Mouse (Mus musculus) urinary bladder, postnatal 36 days (tissue): ENCODE data around the gene Cfap54.

Experiments used
- DNase-seq, 2 experiments: peaks; one replicate each; pipeline ENCODE4 v3.0.0; 2022; ENCODE audit warnings: low spot score in 2 of 2, mixed read lengths in 1 of 2

Cfap54 gene

DNA sequence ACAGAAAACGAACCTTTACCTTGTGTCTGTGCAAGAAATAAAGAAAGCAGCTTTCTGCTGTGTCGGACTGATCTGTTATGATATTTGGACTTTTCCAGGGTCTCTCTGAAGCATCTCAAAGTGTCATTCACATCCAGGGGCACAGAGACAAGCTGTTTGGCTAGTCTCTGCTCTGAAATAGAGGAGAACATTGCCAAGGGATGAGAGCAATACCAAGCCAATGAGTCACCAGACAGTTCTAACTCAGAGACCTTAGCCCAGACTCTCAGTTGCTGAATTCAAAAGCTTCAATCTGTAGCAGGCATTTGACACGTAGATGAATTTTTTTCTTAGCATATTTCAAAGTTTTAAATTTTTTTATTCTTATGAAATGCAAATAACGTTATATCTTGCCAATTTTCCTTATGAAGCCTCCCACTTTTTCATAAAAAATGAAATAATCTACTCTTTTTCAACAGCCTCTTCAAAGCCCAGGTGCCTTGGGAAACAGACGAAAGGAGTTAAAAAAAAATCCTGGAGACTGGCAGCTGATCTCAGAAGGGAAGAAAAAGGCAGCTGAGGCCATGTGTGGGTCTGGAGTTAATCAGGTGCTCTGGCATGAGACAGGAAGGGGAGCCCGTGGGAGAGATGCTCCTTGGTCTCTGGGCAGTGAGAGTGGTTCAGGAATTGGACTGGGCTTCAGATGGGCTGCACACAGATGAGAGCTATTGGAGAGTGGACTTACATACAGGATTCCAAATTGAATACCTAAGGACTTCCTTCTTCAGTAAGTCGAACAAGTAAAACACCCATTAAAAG, 138.4 kb downstream of the Cfap54 start:
- no peak for DNase-seq

DNA sequence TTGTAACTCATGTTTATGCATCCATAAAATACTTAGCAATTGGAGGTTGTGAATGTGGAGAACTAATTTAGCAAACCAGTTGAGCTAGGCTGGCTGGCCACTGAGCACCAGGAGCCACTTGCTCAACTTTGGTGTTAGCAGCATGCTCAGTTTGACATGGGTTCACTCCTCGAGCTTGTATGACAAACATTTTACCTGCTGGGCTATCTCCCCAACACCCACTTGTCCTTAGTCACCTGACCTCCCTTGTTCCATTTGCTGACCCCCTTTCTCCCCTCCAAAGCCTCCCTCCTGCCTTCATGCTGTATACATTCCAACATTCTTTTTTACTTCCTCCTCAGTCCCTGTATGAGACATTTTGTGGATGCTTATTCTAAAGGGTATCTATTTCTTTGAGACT, 139.8 kb downstream of the Cfap54 start:
- no peak for DNase-seq

DNA sequence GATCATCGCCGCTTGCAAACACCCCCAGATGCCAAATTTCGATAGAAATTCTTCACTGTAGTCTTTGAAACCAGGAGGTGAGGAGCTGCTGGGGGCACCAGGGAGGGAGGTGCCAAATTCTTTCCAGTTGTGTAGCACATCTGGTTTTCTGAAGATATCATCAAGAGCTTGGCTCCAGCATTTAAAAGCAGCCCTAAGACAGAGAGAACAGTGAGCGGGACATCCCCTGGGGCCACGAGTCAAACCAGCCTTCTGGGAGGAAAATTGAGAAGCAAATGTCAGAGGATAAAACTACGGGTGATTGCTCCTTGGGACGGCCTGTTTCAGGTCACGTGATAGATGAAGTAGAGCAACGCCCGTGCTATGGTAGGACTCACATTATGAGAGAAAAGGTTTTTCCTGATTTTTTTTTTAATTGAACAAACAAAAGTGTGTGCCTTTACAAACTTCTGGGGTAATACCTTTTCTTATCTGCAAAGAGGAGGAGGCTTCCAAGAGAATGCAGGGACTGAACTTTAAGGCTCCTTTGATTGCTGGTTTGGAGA, 143.6 kb downstream of the Cfap54 start:
- DNase-seq = no peak

DNA sequence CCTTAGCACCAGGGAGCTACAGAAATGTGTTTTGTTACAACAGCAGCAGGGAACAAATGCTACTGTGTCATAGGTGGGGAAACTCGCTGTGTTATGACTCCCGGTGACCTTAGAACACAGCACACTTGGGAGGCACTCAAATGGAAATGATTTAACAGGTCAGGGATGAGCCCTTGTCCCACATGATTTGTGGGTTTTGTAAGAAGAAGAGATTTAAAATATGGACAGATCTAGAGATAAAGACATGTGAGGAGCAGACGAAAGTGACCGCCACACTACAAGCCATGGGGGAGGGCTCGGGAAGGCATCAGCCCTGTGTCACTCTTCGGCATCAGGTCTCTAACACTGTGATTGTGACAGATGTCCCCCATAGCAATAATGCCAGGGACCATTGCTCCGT, 144.3 kb downstream of the Cfap54 start:
- no peak for DNase-seq

DNA sequence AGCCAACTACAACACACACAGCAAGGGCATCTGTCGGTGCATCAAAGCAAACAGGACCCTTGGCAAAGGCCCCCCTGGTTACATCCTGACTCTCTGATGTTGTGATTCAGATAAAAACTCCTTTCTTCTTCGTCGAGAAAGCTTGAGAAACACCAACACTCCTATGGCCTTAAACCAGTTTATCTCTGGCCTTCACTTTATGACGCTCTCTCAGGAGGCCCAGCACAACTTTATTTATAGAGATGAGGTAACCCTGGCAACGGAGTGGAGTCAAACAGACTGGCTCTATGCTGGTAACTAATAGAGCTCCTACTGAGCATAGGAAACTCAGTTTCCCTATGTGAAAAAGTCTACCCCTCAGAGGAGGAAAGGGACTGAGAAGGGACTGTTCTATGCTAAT, 146.9 kb downstream of the Cfap54 start:
- no peak for DNase-seq

DNA sequence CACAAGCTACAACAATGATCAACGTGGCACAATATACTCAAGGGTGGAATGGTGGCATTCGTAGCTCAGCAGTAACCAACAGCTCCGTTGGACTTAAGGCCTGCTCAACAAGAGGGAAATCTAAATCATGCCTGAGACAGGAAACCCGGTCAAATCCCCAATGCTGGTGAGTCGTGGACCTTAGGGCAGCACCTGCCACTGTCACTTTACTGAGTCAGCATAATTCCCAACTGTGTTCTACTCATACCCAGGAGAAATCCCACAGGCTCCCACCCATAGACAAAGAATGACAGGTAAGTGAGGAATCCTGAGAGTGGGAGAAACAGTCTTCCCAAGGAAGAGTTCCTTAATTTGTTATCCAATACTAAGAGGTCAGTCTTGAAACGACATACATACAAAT, 147.8 kb downstream of the Cfap54 start:
- DNase-seq = no peak

DNA sequence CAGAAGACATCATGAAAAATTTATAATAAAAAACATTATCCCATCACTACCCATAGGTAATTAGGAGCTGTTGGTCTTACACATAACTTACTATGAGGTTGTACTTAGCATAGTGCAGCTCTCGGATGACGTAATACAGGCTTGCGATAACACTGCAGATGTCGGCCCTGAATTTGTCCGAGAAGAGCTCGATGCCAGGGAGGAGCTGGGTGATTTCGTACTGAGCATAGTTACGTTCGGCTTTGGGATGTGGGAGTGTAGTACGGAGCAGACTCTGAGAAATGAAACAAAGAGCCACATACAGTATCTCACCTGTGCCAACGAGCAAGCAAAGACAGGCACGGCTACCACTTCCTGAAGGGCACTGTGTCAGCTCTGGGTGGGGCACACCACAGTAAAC, 149.0 kb downstream of the Cfap54 start:
- no peak for DNase-seq

DNA sequence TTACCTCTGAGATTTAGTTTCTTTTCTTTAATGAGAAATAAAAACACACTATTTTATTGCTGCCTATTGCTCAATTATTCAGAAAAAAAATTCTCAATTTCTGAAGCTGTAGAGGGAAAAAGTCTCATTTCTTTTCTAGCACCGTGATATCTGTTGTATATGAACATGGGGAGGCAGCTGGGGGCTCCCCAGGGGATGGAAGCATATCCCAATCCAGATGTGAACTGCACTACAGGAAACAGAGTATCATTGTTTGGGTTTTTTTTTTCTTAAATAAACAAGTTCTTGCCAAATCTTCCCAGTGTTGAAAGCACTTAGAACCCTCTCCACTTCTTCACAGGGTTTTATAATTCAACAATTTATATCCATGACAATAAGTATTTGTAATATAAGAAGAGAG, 151.4 kb downstream of the Cfap54 start:
- DNase-seq = no peak

DNA sequence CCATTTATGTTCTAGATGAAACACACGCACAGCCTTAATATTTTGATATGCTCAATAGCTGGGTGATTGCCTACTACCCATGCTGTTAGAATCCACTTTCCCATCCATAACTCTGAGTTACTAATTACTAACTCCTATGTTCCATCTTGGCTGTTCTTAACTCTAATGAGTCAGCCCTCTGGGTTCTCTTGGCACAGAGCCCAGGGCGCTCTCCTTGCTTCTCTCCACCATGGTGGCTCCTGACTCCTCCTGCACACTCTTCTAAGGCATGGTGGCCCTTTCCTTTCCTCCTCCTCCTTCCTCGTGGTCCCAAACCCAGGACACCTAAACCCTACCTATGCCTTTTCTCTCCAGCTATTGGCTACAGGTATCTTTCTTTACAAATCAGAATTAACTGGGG, 153.2 kb downstream of the Cfap54 start:
- no peak for DNase-seq

DNA sequence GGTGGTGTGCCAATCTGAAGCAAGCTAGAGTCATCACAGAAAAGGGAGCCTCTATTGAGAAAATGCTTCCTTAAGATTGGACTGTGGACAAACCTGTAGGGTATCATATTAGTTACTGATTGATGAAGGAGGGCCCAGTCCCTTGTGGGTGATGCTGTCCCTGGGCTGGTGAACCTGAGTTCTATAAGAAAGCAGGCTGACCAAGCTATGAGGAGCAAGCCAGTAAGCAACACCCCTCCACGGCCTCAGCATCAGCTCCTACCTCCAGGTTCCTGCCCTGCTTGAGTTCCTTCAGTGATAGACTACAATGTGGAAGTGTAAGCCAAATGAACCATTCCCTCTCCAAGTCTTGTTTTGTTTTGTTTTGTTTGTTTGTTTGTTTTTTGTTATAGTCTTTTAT, 162.9 kb downstream of the Cfap54 start:
- DNase-seq = no peak

DNA sequence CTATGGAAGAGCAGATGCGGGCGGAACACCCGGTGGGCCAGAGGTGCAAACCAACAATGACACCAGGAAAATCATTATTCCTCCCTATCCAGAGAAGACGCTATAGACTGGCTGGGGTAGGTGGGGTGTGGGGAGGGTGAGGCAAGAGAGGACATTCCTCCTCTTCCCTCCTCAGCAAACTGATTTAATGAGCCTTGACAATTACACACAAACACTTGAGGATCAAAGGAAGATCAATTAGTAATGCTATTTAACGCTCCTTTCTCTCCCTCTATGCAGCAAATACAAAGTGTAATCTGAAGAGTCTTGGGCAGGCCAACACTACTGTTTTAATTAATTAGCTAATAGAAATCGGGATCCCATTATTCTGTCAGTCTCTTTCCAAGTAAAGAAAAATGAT, 174.2 kb downstream of the Cfap54 start:
- DNase-seq = no peak

DNA sequence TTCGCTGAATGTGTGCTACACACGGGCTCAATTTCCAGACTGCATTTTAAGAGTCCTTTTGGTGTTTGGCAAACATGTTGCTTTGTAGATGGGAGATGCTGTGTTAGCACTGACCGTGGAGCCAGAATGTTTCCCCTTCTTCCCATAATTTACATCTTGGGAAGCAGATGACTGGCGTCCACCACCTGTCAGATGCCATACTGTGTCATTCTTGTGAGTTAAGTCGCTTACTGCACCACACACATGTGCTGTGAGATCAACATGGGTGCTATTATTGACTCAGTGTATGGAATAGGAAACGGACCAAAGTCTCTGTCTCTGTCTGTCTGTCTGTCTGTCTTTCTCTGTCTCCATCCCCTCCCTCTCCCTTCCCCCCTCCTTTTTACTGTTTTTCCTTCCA, 193.0 kb downstream of the Cfap54 start:
- no peak for DNase-seq

DNA sequence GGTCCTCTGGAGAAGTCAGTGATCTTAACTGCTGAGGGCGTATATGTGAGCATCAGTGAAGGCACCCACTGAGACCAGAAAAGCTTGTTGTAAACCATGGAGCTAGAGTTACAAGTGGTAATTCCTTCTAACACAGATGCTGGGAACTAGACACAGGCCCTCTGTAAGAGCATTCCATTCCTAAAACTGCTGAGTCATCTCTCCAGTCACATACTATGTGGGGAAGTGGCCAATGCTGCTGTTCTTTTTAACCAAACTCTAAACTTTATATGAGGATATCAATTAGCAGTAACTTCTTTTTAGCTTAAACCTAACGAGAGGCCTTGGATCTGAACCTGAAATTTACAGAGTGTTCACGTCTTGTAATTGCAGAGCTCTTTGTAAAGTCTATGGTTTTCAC, 203.4 kb downstream of the Cfap54 start:
- DNase-seq = no peak

DNA sequence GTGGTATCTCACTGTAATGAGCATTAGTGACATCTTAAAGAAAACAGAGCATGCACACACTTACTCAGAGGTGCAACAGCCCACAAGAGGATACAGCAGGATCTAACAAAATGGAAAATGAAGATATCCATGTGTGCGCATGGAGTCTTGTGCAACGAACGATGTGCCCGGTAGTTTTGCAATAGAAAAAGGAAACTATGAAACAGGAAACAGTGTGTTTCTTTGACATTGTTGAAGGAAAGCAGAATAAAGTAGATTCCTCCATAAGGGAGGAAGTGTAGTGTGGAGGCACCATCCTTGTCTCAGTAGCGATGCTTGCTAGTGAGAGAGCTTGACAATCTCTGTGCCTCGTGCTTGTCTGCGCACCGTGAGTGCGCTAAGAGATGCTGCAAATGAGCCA, 240.4 kb downstream of the Cfap54 start:
- DNase-seq = no peak

DNA sequence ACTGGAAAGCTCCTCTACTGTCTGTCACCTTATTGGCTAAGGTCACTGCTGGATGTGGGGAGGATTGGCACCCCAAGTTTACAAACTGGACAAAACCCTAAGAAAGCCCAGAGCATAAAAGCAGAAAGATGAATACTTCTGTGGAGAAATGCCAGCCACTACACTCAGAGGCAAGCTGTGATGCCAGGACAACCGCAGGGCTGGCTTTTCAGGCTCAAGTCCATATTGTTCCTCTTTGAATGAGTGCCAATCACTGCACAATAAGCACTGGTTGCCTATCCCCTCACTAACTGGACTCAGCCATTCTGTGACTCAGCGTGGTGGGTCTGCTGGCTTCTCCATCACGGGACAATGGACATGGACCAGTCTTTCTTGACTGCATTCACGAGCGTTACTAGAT, 243.8 kb downstream of the Cfap54 start:
- DNase-seq = no peak

DNA sequence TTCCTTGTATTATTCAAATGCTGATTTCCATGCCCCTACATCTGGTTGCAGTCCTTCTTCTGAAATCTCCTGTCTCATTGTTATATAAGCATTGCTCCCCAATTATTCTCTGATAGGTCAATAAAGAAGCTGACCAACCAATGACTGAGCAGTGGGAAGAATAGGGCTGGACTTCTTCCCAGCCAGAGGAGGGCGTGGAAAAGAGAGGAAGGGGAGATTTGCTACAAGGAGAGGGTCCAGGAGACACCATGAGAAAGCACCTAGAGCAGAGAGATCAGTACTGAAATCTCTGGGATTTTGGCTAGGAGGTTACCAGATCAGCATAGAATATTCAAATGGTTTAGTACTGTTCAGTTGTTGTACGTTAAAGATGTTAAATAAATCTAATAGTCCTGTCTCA, 244.4 kb downstream of the Cfap54 start:
- DNase-seq = no peak

DNA sequence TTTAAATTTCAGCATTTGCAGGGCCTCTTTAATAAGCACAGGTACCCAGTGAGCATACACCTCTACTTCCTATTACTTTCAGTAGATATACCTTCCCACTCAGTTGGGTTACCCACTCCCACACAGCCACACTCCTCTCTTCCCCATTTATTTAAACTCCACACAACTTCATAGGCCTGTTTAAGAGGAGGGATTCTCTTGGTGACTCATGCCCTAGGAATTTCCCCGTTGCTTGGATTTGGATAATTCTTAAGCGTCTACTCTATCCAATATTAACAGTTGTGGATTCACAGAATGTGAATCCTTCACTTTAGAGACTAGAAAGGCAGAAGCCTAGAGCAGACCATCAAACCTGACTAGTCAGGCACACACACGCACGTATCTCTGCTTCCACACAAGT, 259.9 kb downstream of the Cfap54 start:
- no peak for DNase-seq

DNA sequence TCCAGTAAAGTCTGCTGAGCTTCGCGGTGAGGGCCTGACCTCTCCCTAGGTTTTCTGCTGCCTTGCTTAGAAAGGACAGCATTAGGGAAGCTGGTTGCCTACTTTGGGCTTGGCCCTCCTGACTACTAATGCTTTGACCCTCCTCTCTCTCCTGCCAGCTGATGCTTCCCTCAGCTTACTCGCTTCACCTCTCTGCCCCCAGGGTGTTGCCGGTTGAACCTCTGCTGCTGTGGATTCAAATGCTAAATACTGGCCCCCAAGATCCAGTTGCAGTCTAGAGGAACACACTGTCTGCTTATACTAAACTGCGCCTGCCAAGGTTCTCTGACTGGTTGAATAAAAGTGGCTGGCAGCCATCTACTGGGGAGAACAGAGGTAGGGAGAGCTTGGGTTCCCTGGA, 263.2 kb downstream of the Cfap54 start:
- no peak for DNase-seq

DNA sequence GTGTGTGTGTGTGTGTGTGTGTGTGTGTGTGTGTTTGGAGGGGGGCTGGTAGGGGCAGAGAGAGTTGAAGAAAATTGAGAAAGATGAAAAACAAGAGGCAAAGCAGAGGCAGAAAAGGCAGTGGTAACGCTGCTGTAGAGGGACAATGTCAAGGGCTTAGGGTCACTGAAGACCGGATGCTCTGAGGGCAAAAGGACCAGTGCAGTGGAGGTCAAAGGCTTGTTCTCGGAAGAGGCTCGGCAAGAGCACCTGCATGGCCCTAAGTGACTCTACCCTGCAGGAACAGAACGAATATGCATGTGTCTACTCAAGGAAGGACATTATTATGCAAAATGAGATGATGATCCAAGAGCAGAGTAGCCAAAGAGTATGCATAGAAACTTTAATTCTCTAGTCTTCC, 264.5 kb downstream of the Cfap54 start:
- DNase-seq = no peak

DNA sequence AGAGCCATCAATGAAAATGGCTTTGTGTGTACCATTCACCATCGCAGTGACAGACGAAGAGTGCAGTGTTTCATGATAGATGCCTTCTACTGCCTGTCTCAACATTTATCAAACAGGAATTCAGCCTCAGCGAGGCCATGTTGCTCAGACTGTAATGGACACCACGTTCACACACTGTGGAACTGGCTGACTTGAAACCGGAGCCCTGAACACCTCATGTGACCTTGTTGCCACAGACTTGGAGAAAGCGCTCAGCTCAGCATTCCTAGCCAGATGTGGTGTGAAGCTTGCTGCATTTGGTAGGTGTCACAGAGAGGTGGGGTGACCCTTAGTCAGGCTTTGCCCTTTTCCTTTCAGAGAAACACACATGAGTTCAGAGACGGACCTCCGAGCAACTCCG, 270.5 kb downstream of the Cfap54 start:
- no peak for DNase-seq

DNA sequence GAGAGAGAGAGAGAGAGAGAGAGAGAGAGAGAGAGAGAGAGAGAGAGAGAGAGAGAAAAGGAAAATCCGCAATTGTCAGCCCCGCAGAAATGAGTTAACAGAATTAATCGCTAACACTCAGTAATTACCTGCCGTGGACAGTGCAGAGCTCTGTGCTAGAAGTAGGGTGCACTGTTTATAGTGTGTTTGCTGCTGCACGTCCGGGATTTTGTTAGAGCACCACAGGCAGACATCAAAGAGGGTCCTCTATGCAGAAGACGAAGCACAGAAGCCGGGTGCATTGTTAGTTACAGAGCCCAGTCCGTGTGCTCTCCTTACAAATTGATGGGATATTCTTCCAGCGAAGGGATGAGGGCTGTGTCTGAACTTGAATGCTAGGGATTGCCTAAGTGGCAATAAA, 289.5 kb downstream of the Cfap54 start:
- DNase-seq = no peak

DNA sequence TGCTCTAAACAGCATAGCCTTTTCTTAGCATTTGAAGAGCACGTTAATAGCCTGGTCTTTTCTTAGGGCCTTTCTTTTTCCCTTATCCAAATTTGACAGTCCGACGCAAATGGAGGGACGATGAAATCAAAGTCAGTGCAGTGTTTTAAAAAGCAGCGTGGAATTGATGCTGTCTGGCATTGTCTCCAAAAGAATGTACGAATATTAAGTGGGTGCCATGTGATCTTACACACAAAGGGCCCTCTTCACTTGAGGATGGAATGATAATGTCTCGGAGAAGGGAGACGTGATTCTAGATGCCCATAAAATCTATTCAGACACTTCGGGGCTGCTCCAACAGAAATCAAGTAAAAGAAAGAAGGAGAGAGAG, 289.9 kb downstream of the Cfap54 start:
- DNase-seq = no peak

DNA sequence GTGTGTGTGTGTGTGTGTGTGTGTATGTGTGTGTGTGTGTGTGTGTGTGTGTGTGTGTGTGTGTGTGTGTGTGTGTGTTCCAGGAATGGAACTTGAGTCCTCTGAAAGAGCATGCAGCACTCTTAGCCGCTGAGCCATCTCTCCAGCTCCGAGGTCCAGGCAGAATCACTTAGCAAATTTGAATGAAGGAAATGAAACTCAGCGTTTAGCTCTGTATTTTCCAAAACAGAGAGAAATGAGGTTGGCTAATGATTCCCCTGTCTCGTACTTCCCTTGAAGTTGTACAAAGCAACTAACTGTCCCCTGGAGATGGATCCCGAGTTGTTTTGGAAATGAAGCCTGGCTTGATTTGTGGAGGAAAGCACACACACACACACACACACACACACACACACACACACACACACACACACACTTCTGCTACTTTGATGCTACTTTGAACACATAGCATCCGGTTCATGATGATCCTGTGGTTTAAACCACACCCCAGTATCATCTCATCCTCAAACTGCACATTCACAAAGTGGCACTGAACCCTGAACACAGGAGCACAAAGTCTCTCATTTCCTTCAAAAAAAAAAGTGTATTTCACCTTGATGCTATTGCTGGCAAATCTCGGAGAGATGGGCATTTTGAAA, 290.4 kb downstream of the Cfap54 start:
- DNase-seq = no peak

DNA sequence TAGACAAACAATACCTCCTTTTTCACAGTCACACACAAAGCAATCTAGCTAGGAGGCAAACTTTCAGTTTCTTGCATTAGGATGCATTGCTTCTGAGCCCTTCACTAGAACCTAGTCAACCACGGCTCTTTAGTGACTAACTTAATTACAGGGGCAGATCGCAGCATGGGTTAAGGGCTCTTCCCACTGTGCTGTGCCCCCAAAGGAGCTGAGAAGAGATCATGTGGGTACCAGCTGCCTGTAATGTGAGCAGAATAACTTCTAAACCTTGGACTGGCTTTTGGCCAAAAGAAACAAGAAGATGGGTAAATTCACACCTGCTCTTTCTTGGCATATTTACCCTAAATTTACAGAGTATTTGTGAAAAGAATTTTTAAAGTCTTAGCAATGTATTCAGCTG, 291.2 kb downstream of the Cfap54 start:
- DNase-seq = no peak
